Mouse (Mus musculus) testis, adult 10 weeks (tissue): ENCODE data around the gene Phf23. TPM values are rescaled to one million over a fixed set of nuclear protein-coding genes. Genes with fewer than 3 reads are reported as not detected.

ENCODE experiments used
- polyA plus RNA-seq: library from polyadenylated mRNA; stranded (reverse); fragments of 350-450 nt; fragmentation: Illumina TruSeq; extraction: RNeasy Lipid Tissue Mini Kit (QIAGEN cat#74804); gene quantifications from one replicate; pipeline ENCODE4 v1.2.3, GENCODE M21; 2014; ENCODE audit warnings: low read depth, low replicate concordance

Phf23 gene
- polyA plus RNA-seq, result 12.7 TPM

DNA sequence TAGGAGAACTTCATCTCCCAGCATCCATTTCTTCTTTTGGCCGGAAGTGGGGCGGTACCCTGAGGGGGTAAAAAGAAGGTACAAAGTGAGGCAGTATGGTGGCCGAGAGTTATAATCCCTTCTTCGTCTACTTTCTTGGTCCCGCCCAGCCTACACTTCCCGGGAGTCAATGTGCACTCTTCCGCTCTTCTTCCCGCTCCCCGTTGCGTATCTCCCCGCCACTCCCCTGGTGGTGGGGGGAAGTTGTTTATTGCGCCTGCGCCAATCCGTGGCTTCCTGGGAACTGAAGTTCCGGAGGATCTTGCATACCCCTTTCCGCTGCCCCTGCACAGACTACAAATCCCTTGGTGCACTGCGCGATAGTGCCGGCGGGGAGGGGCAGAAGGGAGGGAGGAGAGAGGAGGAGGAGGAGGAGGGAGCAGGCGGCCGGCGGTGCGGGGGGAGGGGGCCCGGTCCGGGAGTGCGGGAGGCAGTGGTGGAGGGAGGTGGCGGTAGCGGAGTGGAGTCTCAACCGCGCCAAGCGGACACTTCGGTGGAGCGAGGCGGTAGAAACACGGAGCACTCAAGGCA is at the start of gene Phf23:
TSS of gene Phf23 (plus strand) at position 387 of the 570 bp plus-strand sequence.

DNA sequence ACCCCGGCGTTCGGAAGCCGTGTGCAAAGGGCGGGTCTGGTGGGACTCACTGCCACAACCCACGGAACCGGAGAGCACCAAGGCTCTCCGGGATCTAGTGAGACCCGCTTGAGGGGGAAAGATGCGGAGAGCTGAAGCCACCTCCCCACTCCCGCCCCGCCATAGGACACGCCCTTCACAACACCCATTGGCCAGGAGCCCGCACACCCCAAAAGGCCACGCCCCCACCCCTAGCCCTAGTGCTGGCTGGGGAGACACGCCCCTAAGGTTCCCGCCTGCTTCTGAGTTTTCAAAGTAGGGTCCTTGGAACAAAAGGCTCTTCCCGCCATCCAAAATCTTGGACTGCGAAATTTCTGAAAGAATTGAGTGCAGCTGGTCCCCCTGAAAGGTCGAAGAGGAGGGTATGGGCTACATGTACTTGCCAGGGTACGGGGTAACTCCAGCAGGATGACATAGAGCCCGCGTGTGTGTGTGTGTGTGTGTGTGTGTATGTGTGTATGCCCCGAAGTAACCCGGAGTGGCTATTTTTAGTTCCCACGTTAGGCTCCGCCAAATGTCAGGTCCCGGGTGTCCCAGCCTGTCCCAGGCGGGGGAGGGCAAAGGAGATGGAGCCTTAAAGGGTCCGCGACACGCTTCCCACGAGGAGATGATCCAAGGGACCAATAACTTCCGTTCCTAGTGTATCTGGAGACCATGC is 47.4 kb upstream of the Phf23 start, which contains the start of gene Slc2a4:
TSS of gene Slc2a4 (minus strand) at position 123 of the 697 bp plus-strand sequence.

DNA sequence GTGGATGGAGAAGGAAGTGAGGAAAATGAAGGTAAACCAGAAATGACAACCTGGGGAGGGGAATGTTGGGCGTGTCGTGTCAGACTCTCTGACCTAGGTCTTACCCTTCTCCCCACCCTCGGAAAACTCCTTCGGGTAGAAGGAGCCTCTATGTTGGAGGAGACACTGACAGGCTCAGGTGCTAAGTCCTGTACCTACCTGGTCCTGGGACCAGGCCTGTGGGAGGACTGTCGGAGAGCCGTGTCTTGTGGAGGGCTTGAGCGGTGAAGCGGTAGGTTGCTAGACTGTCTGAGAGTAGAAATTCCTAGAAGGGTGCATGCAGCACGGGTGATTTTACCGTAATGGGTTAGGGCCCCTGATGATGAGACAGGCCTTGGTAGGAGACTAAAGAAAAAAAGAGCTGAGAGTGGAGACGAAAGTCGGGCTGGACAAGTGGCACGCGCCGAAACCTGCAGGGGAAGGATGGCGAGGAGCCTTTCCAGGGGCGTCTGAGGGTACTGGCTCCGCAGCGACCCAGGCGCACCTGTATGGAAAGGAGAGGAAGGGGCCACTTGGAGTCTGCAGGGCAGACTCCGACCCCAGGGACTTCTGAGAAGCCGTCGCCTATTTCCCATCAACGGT is 30.8 kb upstream of the Phf23 start, which contains the start of gene Cldn7:
TSS of gene Cldn7 (plus strand) at position 130 of the 621 bp plus-strand sequence.

GRCm38 (mm10) chr11:69981141-69981762 is 14.3 kb upstream of the Phf23 start, which contains the start of gene Ctdnep1:
Gene Ctdnep1 (plus strand): TSS chr11:69981156.

GRCm38 (mm10) chr11:69982225-69982624 is 13.4 kb upstream of the Phf23 start, which contains the start of gene Elp5:
Gene Elp5 (minus strand): TSS chr11:69982517.

GRCm38 (mm10) chr11:69990850-69991691 is 4.5 kb upstream of the Phf23 start, which contains the start of gene Gabarap:
Gene Gabarap (plus strand): TSS chr11:69991143.

GRCm38 (mm10) chr11:70000396-70000898 is 4.9 kb downstream of the Phf23 start, which contains the start of gene Dvl2:
Gene Dvl2 (plus strand): TSS chr11:70000595.

GRCm38 (mm10) chr11:70014880-70015558 is 19.4 kb downstream of the Phf23 start, which contains the start of gene Acadvl:
Gene Acadvl (minus strand): TSS chr11:70015411.

GRCm38 (mm10) chr11:70016669-70017068 is 21.1 kb downstream of the Phf23 start, which contains the start of gene Dlg4:
Gene Dlg4 (plus strand): TSS chr11:70016942.

Other genes with a start within 250 kb of the Phf23 start
- 43.5 TPM for gene Polr2a, start 237.1 kb upstream of the Phf23 start, polyA plus RNA-seq
- 33.7 TPM for gene Slc35g3, start 233.8 kb upstream of the Phf23 start, polyA plus RNA-seq
- 3.6 TPM for gene Zbtb4, start 229.9 kb upstream of the Phf23 start, polyA plus RNA-seq
- 0.24 TPM for gene Chrnb1, start 199.8 kb upstream of the Phf23 start, polyA plus RNA-seq
- 3.7 TPM for gene Fgf11, start 193.9 kb upstream of the Phf23 start, polyA plus RNA-seq
- not detected for gene Tmem102, start 190.2 kb upstream of the Phf23 start, polyA plus RNA-seq
- 131 TPM for gene Gm39566, start 180.5 kb upstream of the Phf23 start, polyA plus RNA-seq
- 15.9 TPM for gene Spem2, start 177.3 kb upstream of the Phf23 start, polyA plus RNA-seq
- 145 TPM for gene Spem1, start 173.6 kb upstream of the Phf23 start, polyA plus RNA-seq
- gene Nlgn2, start 158.0 kb upstream of the Phf23 start, polyA plus RNA-seq, result 0.17 TPM
- 4.6 TPM for gene Tmem256, start 157.3 kb upstream of the Phf23 start, polyA plus RNA-seq
- gene Plscr3, start 149.4 kb upstream of the Phf23 start, polyA plus RNA-seq, result 0.28 TPM
- gene Tnk1, start 137.0 kb upstream of the Phf23 start, polyA plus RNA-seq, result 0.07 TPM
- 8.3 TPM for gene Tmem95, start 117.8 kb upstream of the Phf23 start, polyA plus RNA-seq
- 0.22 TPM for gene Kctd11, start 114.4 kb upstream of the Phf23 start, polyA plus RNA-seq
- gene Acap1, start 100.2 kb upstream of the Phf23 start, polyA plus RNA-seq, result 1.7 TPM
- gene 2810408A11Rik, start 94.8 kb upstream of the Phf23 start, polyA plus RNA-seq, result 291 TPM
- 5.5 TPM for gene Neurl4, start 94.7 kb upstream of the Phf23 start, polyA plus RNA-seq
- 66.3 TPM for gene Gps2, start 81.9 kb upstream of the Phf23 start, polyA plus RNA-seq
- gene Eif5a, start 73.8 kb upstream of the Phf23 start, polyA plus RNA-seq, result 247 TPM
- 1,705 TPM for gene Ybx2, start 60.0 kb upstream of the Phf23 start, polyA plus RNA-seq
- 0.07 TPM for gene Slc2a4, start 47.6 kb upstream of the Phf23 start, polyA plus RNA-seq
- 0.36 TPM for gene Cldn7, start 31.0 kb upstream of the Phf23 start, polyA plus RNA-seq
- gene Ctdnep1, start 14.6 kb upstream of the Phf23 start, polyA plus RNA-seq, result 35.9 TPM
- 70.4 TPM for gene Elp5, start 13.3 kb upstream of the Phf23 start, polyA plus RNA-seq
- 586 TPM for gene Gabarap, start 4.6 kb upstream of the Phf23 start, polyA plus RNA-seq
- gene Dvl2, start 4.8 kb downstream of the Phf23 start, polyA plus RNA-seq, result 0.98 TPM
- gene Acadvl, start 19.6 kb downstream of the Phf23 start, polyA plus RNA-seq, result 3.9 TPM
- 0.46 TPM for gene Dlg4, start 21.2 kb downstream of the Phf23 start, polyA plus RNA-seq
- not detected for gene Asgr1, start 58.3 kb downstream of the Phf23 start, polyA plus RNA-seq
- gene Asgr2, start 96.9 kb downstream of the Phf23 start, polyA plus RNA-seq, result not detected
- 0.73 TPM for gene Mgl2, start 134.6 kb downstream of the Phf23 start, polyA plus RNA-seq
- gene Clec10a, start 160.4 kb downstream of the Phf23 start, polyA plus RNA-seq, result 1.9 TPM
- gene Slc16a11, start 217.0 kb downstream of the Phf23 start, polyA plus RNA-seq, result not detected
- 0.62 TPM for gene Slc16a13, start 225.3 kb downstream of the Phf23 start, polyA plus RNA-seq
- gene Bcl6b, start 234.0 kb downstream of the Phf23 start, polyA plus RNA-seq, result 1.7 TPM
- 2.5 TPM for gene 0610010K14Rik, start 242.1 kb downstream of the Phf23 start, polyA plus RNA-seq
- gene Gm21988, start 244.1 kb downstream of the Phf23 start, polyA plus RNA-seq, result 0.46 TPM
- 13.8 TPM for gene Rnasek, start 244.1 kb downstream of the Phf23 start, polyA plus RNA-seq